Mouse (Mus musculus) liver, postnatal 0 days (tissue): ENCODE measurements around the gene Wdr25. TPM values are rescaled to one million over a fixed set of nuclear protein-coding genes. Genes with fewer than 3 reads are reported as not detected.

ENCODE experiments used
- ATAC-seq: fragments of 200-750 bp; cut with Nextera tagmentation; 2 replicates; pipeline ENCODE4 v1.8.0; 2017; ENCODE audit warnings: mild to moderate bottlenecking, moderate library complexity
- DNase-seq: peaks from one replicate; pipeline ENCODE4 v3.0.0-alpha.2; 2016
- H3K27ac ChIP-seq: fragments of 300-500 bp; sonication (generic); 2 replicates; pipeline ENCODE4 v1.5.1; 2014; ENCODE audit warnings: antibody characterized with exemption, moderate library complexity, mild to moderate bottlenecking, low read depth
- H3K27me3 ChIP-seq: fragments of 300-500 bp; sonication (generic); 2 replicates; pipeline ENCODE4 v1.6.1; 2014; ENCODE audit warnings: low read length, control low read depth, mixed read lengths; ENCODE audit not compliant: insufficient read depth
- H3K36me3 ChIP-seq: fragments of 300-500 bp; sonication (generic); replicated peaks from 2 replicates; pipeline ENCODE4 v1.6.1; 2014; ENCODE audit warnings: mild to moderate bottlenecking, control low read depth, low read length, moderate library complexity, mixed read lengths; ENCODE audit not compliant: insufficient read depth
- H3K4me1 ChIP-seq: fragments of 300-500 bp; sonication (generic); 2 replicates; pipeline ENCODE4 v1.6.1; 2014; ENCODE audit warnings: antibody characterized with exemption, mild to moderate bottlenecking, control low read depth; ENCODE audit not compliant: insufficient read depth
- H3K4me2 ChIP-seq: fragments of 300-500 bp; sonication (generic); 2 replicates; pipeline ENCODE4 v1.6.1; 2014; ENCODE audit warnings: low read depth, mild to moderate bottlenecking, low read length, moderate library complexity, mixed read lengths
- H3K4me3 ChIP-seq: fragments of 300-500 bp; sonication (generic); 2 replicates; pipeline ENCODE4 v1.5.1; 2014; ENCODE audit warnings: low read depth, low read length
- H3K9ac ChIP-seq: fragments of 300-500 bp; sonication (generic); replicated peaks from 2 replicates; pipeline ENCODE4 v1.6.1; 2014; ENCODE audit warnings: mild to moderate bottlenecking, moderate library complexity
- H3K9me3 ChIP-seq: fragments of 300-500 bp; sonication (generic); 2 replicates; pipeline ENCODE4 v1.6.1; 2016; ENCODE audit warnings: mild to moderate bottlenecking, control low read depth, low read length, mixed read lengths
- CTCF ChIP-seq: sonication (generic); IDR thresholded peaks from 2 replicates; pipeline ENCODE4 v1.5.1; 2016; ENCODE audit warnings: antibody characterized with exemption, low read depth
- EP300 ChIP-seq: IDR thresholded peaks from 2 replicates; pipeline ENCODE4 v1.6.1; 2016; ENCODE audit warnings: antibody characterized with exemption, low read depth, mild to moderate bottlenecking
- WGBS: fragments of 180-500 bp; shearing (Covaris S2); extraction: QIAGEN DNeasy Blood & Tissue Kit; methylation state at CpG from one replicate; pipeline ENCODE4 v1.1.7; 2014; ENCODE audit not compliant: insufficient replicate concordance; 5-methylcytosine and 5-hydroxymethylcytosine counted together
- polyA plus RNA-seq: library from polyadenylated mRNA; unstranded; fragments of >200 nt; fragmentation: Nextera tagmentation; extraction: Ambion mirVana; gene quantifications from 2 replicates; pipeline ENCODE4 v1.2.1, GENCODE M21; 2015

Gene Wdr25
- polyA plus RNA-seq, 1 experiment from 2014 or later = 2.6 TPM

GRCm38 (mm10) chr12:108934231-108934630, 40.8 kb downstream of the Wdr25 start:
- H3K36me3 ChIP-seq = no peaks in the 10 kb centered on the region
- H3K4me2 ChIP-seq = no peak overlapping the region
- H3K9ac ChIP-seq = no peak overlapping the region
- H3K9me3 ChIP-seq = no peaks in the 10 kb centered on the region
- H3K4me3 ChIP-seq = no peak overlapping the region
- 80% methylated on average over 6 of the region's 6 CpGs for WGBS
- H3K27me3 ChIP-seq = no peaks in the 10 kb centered on the region
- H3K27ac ChIP-seq = no peak overlapping the region
- no peak for ATAC-seq
- no peak for TF ChIP-seq EP300
- TF ChIP-seq CTCF = no peak
- DNase-seq = no peak
- H3K4me1 ChIP-seq = peaks cover 5% of the 10 kb centered on the region; the same call in 1 of the 2 replicates

- Histone ChIP-seq H3K9me3 (no peaks in the 10 kb centered on the region), H3K27ac (no peak overlapping the region), H3K4me2 (no peak overlapping the region), H3K4me3 (no peak overlapping the region), H3K27me3 (no peaks in the 10 kb centered on the region), H3K36me3 (no peaks in the 10 kb centered on the region), H3K9ac (no peak overlapping the region), H3K4me1 (peaks cover 3% of the 10 kb centered on the region; the same call in 1 of the 2 replicates)
- ATAC-seq (no peak), DNase-seq (no peak)
- TF ChIP-seq CTCF (no peak), EP300 (no peak)
- 43% methylated on average over 6 of the region's 6 CpGs for WGBS
Observed at GRCm38 (mm10) chr12:108936834-108937233, 43.4 kb downstream of the Wdr25 start.

- H3K9me3 ChIP-seq = no peaks in the 10 kb centered on the region
- H3K36me3 ChIP-seq = no peaks in the 10 kb centered on the region
- no peaks in the 10 kb centered on the region for H3K27me3 ChIP-seq
- peak; percentile 24 for DNase-seq
- H3K9ac ChIP-seq = no peak overlapping the region
- no peak overlapping the region for H3K4me2 ChIP-seq
- TF ChIP-seq EP300 (no peak), CTCF (no peak)
- 0 out of 2 replicates have a peak, but pooled peaks have one; percentile 23 for ATAC-seq
- WGBS = 54% methylated on average over 4 of the region's 4 CpGs
- H3K4me3 ChIP-seq = no peak overlapping the region
- no peak overlapping the region for H3K27ac ChIP-seq
- peaks cover 3% of the 10 kb centered on the region; the same call in 1 of the 2 replicates for H3K4me1 ChIP-seq
Observed at GRCm38 (mm10) chr12:108937506-108937905, 44.1 kb downstream of the Wdr25 start.

GRCm38 (mm10) chr12:108938844-108939243, 45.4 kb downstream of the Wdr25 start:
- peaks cover 3% of the 10 kb centered on the region; the same call in 1 of the 2 replicates for H3K4me1 ChIP-seq
- H3K4me2 ChIP-seq = no peak overlapping the region
- no peak overlapping the region for H3K27ac ChIP-seq
- ATAC-seq (no peak), DNase-seq (no peak)
- no peak overlapping the region for H3K4me3 ChIP-seq
- H3K27me3 ChIP-seq = no peaks in the 10 kb centered on the region
- no peaks in the 10 kb centered on the region for H3K36me3 ChIP-seq
- WGBS = 77% methylated on average over 5 of the region's 5 CpGs
- no peaks in the 10 kb centered on the region for H3K9me3 ChIP-seq
- TF ChIP-seq CTCF (no peak), EP300 (no peak)
- H3K9ac ChIP-seq = no peak overlapping the region

- DNase-seq (no peak), ATAC-seq (no peak)
- Histone ChIP-seq H3K27me3 (no peaks in the 10 kb centered on the region), H3K9me3 (no peaks in the 10 kb centered on the region), H3K9ac (no peak overlapping the region), H3K4me3 (no peak overlapping the region), H3K4me2 (no peak overlapping the region), H3K4me1 (peaks cover 3% of the 10 kb centered on the region; the same call in 1 of the 2 replicates), H3K36me3 (no peaks in the 10 kb centered on the region), H3K27ac (no peak overlapping the region)
- TF ChIP-seq CTCF (no peak), EP300 (no peak)
- WGBS = 80% methylated on average over 9 of the region's 9 CpGs
Observed at GRCm38 (mm10) chr12:108939317-108939716, 45.9 kb downstream of the Wdr25 start.

GRCm38 (mm10) chr12:108940255-108940654, 46.8 kb downstream of the Wdr25 start:
- ATAC-seq = no peak
- Histone ChIP-seq H3K27ac (no peak overlapping the region), H3K9me3 (no peaks in the 10 kb centered on the region), H3K27me3 (no peaks in the 10 kb centered on the region), H3K36me3 (no peaks in the 10 kb centered on the region), H3K4me1 (peaks cover 3% of the 10 kb centered on the region; the same call in 1 of the 2 replicates), H3K4me3 (no peak overlapping the region), H3K4me2 (no peak overlapping the region), H3K9ac (no peak overlapping the region)
- 53% methylated on average over 1 of the region's 1 CpGs for WGBS
- no peak for DNase-seq
- TF ChIP-seq EP300 (no peak), CTCF (peak; percentile 26)
